Mouse (Mus musculus): ENCODE results near the gene Bloc1s2. TPM values are rescaled to one million over a fixed set of nuclear protein-coding genes. Genes with fewer than 3 reads are reported as not detected.
A peak's percentile ranks its signal among the peaks of the same experiment; 100 is the strongest.

Gene Bloc1s2
- polyA plus RNA-seq, 1 experiment from 2014 or later, result 95.1 TPM

- Histone ChIP-seq H3K4me1 (ENCODE audit: control insufficient read depth, insufficient read depth, low read length) (peaks cover 16% of the 10 kb centered on the region), H3K9ac (ENCODE audit: low read depth, low read length) (no peak overlapping the region), H3K4me3 (ENCODE audit: low read length) (no peak overlapping the region), H3K36me3 (ENCODE audit: control insufficient read depth, insufficient read depth, low read length) (peaks cover 52% of the 10 kb centered on the region), H3K27ac (ENCODE audit: low read depth, low read length) (no peak overlapping the region), H3K9me3 (ENCODE audit: control insufficient read depth, low read length) (no peaks in the 10 kb centered on the region), H3K4me2 (replicated peaks; ENCODE audit: low read depth, low read length) (no peak overlapping the region), H3K27me3 (ENCODE audit: control insufficient read depth, insufficient read depth, low read length) (no peaks in the 10 kb centered on the region)
- WGBS, result 65% methylated on average over 9 of the region's 9 CpGs
- no peak for ATAC-seq (ENCODE audit: low FRiP score, low TSS enrichment)
Observed at GRCm38 (mm10) chr19:44110356-44110755, 35.9 kb downstream of the Bloc1s2 start.

GRCm38 (mm10) chr19:44108996-44109395, 37.2 kb downstream of the Bloc1s2 start:
- Histone ChIP-seq H3K9ac (ENCODE audit: low read depth, low read length) (no peak overlapping the region), H3K4me3 (ENCODE audit: low read length) (no peak overlapping the region), H3K36me3 (ENCODE audit: control insufficient read depth, insufficient read depth, low read length) (peaks cover 38% of the 10 kb centered on the region), H3K9me3 (ENCODE audit: control insufficient read depth, low read length) (no peaks in the 10 kb centered on the region), H3K4me1 (ENCODE audit: control insufficient read depth, insufficient read depth, low read length) (peaks cover 17% of the 10 kb centered on the region), H3K27me3 (ENCODE audit: control insufficient read depth, insufficient read depth, low read length) (no peaks in the 10 kb centered on the region), H3K4me2 (replicated peaks; ENCODE audit: low read depth, low read length) (no peak overlapping the region), H3K27ac (ENCODE audit: low read depth, low read length) (no peak overlapping the region)
- ATAC-seq (ENCODE audit: low FRiP score, low TSS enrichment), result no peak

- peak; percentile 28 for ATAC-seq (ENCODE audit: low FRiP score, low TSS enrichment)
- WGBS, result 30% methylated on average over 22 of the region's 22 CpGs
Observed at GRCm38 (mm10) chr19:44107661-44108521, 38.4 kb downstream of the Bloc1s2 start.

GRCm38 (mm10) chr19:44106831-44107660, 39.2 kb downstream of the Bloc1s2 start, which contains the start of gene Chuk:
Gene Chuk, minus strand, starts transcription at chr19:44107480.
- Histone ChIP-seq H3K9me3 (ENCODE audit: control insufficient read depth, low read length) (no peaks in the 10 kb centered on the region), H3K9ac (ENCODE audit: low read depth, low read length) (peak within 1 kb of the TSS; percentile 94), H3K4me3 (ENCODE audit: low read length) (peak within 1 kb of the TSS; percentile 97), H3K36me3 (ENCODE audit: control insufficient read depth, insufficient read depth, low read length) (peaks cover 22% of the 10 kb centered on the region), H3K27me3 (ENCODE audit: control insufficient read depth, insufficient read depth, low read length) (no peaks in the 10 kb centered on the region), H3K4me1 (ENCODE audit: control insufficient read depth, insufficient read depth, low read length) (peaks cover 17% of the 10 kb centered on the region), H3K4me2 (replicated peaks; ENCODE audit: low read depth, low read length) (peak within 1 kb of the TSS; percentile 83), H3K27ac (ENCODE audit: low read depth, low read length) (peak within 1 kb of the TSS; percentile 42; the same call in 1 of the 2 replicates)
- ATAC-seq (ENCODE audit: low FRiP score, low TSS enrichment), result peak; percentile 98
- 1% methylated on average over 65 of the region's 67 CpGs for WGBS

More at GRCm38 (mm10) chr19:44107661-44108521, 38.4 kb downstream of the Bloc1s2 start:
- no peak overlapping the region for H3K27ac ChIP-seq (ENCODE audit: low read depth, low read length)
- peak overlapping the region; percentile 94 for H3K9ac ChIP-seq (ENCODE audit: low read depth, low read length)
- H3K4me2 ChIP-seq (replicated peaks; ENCODE audit: low read depth, low read length), result peak overlapping the region; percentile 83
- no peaks in the 10 kb centered on the region for H3K27me3 ChIP-seq (ENCODE audit: control insufficient read depth, insufficient read depth, low read length)
- peaks cover 29% of the 10 kb centered on the region for H3K36me3 ChIP-seq (ENCODE audit: control insufficient read depth, insufficient read depth, low read length)
- peak overlapping the region; percentile 97 for H3K4me3 ChIP-seq (ENCODE audit: low read length)
- H3K9me3 ChIP-seq (ENCODE audit: control insufficient read depth, low read length), result no peaks in the 10 kb centered on the region
- H3K4me1 ChIP-seq (ENCODE audit: control insufficient read depth, insufficient read depth, low read length), result peaks cover 17% of the 10 kb centered on the region

GRCm38 (mm10) chr19:44104393-44104792, 41.9 kb downstream of the Bloc1s2 start:
- ATAC-seq (ENCODE audit: low FRiP score, low TSS enrichment), result no peak
- no peaks in the 10 kb centered on the region for H3K9me3 ChIP-seq (ENCODE audit: control insufficient read depth, low read length)
- peaks cover 15% of the 10 kb centered on the region; the same call in 1 of the 2 replicates for H3K36me3 ChIP-seq (ENCODE audit: control insufficient read depth, insufficient read depth, low read length)
- H3K9ac ChIP-seq (ENCODE audit: low read depth, low read length), result no peak overlapping the region
- no peak overlapping the region for H3K27ac ChIP-seq (ENCODE audit: low read depth, low read length)
- no peak overlapping the region for H3K4me3 ChIP-seq (ENCODE audit: low read length)
- H3K27me3 ChIP-seq (ENCODE audit: control insufficient read depth, insufficient read depth, low read length), result no peaks in the 10 kb centered on the region
- H3K4me1 ChIP-seq (ENCODE audit: control insufficient read depth, insufficient read depth, low read length), result peaks cover 17% of the 10 kb centered on the region
- no peak overlapping the region for H3K4me2 ChIP-seq (replicated peaks; ENCODE audit: low read depth, low read length)
- WGBS, result 89% methylated on average over 1 of the region's 1 CpGs

- Histone ChIP-seq H3K9ac (ENCODE audit: low read depth, low read length) (no peak overlapping the region), H3K36me3 (ENCODE audit: control insufficient read depth, insufficient read depth, low read length) (peaks cover 22% of the 10 kb centered on the region), H3K27ac (ENCODE audit: low read depth, low read length) (no peak overlapping the region), H3K4me3 (ENCODE audit: low read length) (no peak overlapping the region), H3K4me1 (ENCODE audit: control insufficient read depth, insufficient read depth, low read length) (peaks cover 14% of the 10 kb centered on the region), H3K27me3 (ENCODE audit: control insufficient read depth, insufficient read depth, low read length) (no peaks in the 10 kb centered on the region), H3K9me3 (ENCODE audit: control insufficient read depth, low read length) (no peaks in the 10 kb centered on the region), H3K4me2 (replicated peaks; ENCODE audit: low read depth, low read length) (no peak overlapping the region)
- ATAC-seq (ENCODE audit: low FRiP score, low TSS enrichment), result no peak
- 90% methylated on average over 3 of the region's 3 CpGs for WGBS
Observed at GRCm38 (mm10) chr19:44103001-44103400, 43.2 kb downstream of the Bloc1s2 start.

- ATAC-seq (ENCODE audit: low FRiP score, low TSS enrichment), result no peak
- Histone ChIP-seq H3K9ac (ENCODE audit: low read depth, low read length) (no peak overlapping the region), H3K27me3 (ENCODE audit: control insufficient read depth, insufficient read depth, low read length) (no peaks in the 10 kb centered on the region), H3K9me3 (ENCODE audit: control insufficient read depth, low read length) (no peaks in the 10 kb centered on the region), H3K4me2 (replicated peaks; ENCODE audit: low read depth, low read length) (no peak overlapping the region), H3K36me3 (ENCODE audit: control insufficient read depth, insufficient read depth, low read length) (peaks cover 41% of the 10 kb centered on the region), H3K4me3 (ENCODE audit: low read length) (no peak overlapping the region), H3K4me1 (ENCODE audit: control insufficient read depth, insufficient read depth, low read length) (0 out of 2 replicates have a peak, but pooled peaks cover 2% of the 10 kb centered on the region), H3K27ac (ENCODE audit: low read depth, low read length) (no peak overlapping the region)
Observed at GRCm38 (mm10) chr19:44100840-44101239, 45.4 kb downstream of the Bloc1s2 start.
